Mouse (Mus musculus) cerebellum, adult 2 months (tissue): ENCODE measurements at regions not wholly inside any gene's neighbourhood (a gene's known extent, or its start where the extent isn't known, plus 50 kb on each side); places are given as distances from the start of the nearest gene placed in this dataset.

Experiments used
- CTCF ChIP-seq: fragments of 200-500 bp; IDR thresholded peaks from 2 replicates; pipeline ENCODE4 v1.5.1; 2011; ENCODE audit warnings: low read depth, mild to moderate bottlenecking, control low read depth, low read length, moderate library complexity, borderline replicate concordance; ENCODE audit not compliant: insufficient read depth
- POLR2A ChIP-seq: fragments of 200-500 bp; IDR thresholded peaks from 2 replicates; pipeline ENCODE4 v1.6.1; 2011; ENCODE audit warnings: low read length, control low read depth, borderline replicate concordance; ENCODE audit not compliant: insufficient read depth

DNA sequence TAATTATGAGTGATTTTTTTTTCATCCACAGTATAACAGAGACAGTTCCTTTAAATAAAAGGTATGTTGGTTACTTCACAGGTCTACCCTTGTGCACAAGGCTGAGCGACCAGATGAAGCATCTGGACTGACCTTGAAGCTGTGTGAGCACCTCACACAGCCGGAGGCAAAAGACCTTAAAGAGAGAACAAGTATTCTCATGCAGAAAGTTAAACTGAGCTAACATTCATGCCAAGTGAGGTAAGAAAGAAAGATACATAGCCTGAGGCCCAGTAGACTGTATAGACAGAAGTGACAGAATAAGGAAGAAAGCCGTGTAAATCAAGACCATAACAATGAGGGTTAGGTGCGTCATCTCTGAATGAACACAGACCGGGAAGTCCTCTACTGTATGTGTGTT is 99.0 kb downstream of the C1galt1 start:
- no peak for TF ChIP-seq POLR2A
- TF ChIP-seq CTCF, result no peak
